Comparison of ENCODE assay signal across 22 mouse cellular contexts in the genomic region with DNA sequence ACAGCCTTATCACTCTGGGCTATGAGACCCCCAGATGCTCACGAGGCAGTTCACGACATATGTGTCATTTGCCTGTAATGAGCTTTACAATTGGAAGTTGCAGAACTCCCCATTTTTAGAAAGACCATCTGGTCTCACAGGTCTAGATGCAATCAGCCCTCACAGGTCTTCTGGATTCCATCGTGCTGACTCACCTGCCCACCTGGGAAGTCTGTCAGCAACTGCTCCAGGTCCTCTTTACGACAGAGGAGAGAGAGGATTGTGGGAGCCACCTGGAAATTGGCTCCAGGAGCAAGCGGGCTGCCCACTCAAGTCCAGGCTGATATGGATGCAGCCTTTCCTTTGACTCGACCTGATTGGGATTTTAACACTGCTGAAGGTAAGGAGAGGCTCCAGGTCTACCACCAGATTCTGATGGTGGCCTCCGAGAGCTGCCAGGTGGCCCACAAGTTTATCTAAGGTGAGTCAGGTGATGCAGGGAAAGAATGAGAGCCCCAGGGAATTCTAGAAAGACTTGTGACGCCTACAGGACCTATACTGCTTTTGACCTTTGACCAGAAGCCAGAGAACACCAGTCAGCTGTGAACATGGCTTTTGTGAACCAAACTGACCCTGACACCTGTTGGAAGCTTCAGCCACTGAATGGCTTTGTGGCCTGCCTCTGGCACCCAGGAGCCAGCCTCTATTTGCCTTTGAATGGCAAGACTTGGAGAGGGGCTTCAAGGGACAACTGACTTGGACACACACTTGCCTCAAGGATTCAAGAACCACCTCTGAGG. TPM values are rescaled to one million over a fixed set of nuclear protein-coding genes. Genes with fewer than 3 reads are reported as not detected.
DNase-seq lines count a peak whose midpoint lies in the region; ATAC-seq and TF ChIP-seq lines count a peak whose summit lies in the region.
"Had no signal": no experiment of that assay in that cellular context is flagged by ENCODE, and none has a peak within 500 bp of the region (broad histone marks: within the 10 kb centered on the region; RNA-seq: fewer than 3 reads in every experiment).

No protein-coding gene starts in this region.

- no peak for TF ChIP-seq EP300 in lung, postnatal 0 days (IDR thresholded peaks at IDR 0.05)

- no peaks in the 10 kb centered on the region for H3K36me3 ChIP-seq in kidney, embryonic 15.5 days
- no peaks in the 10 kb centered on the region for H3K36me3 ChIP-seq in lung, postnatal 0 days (ENCODE audit: insufficient read depth, low read length)
- no peaks in the 10 kb centered on the region for H3K36me3 ChIP-seq in intestine, embryonic 16.5 days (ENCODE audit: control insufficient read depth, insufficient read depth, low read length)
- no peaks in the 10 kb centered on the region for H3K36me3 ChIP-seq in forebrain, postnatal 0 days (ENCODE audit: insufficient read depth)
- H3K36me3 ChIP-seq: embryonic facial prominence, embryonic 13.5 days; forebrain, embryonic 12.5 days; hindbrain, embryonic 12.5 days had no signal

- H3K9ac ChIP-seq in kidney, embryonic 15.5 days, result no peak overlapping the region
- H3K9ac ChIP-seq in lung, postnatal 0 days (replicated peaks; ENCODE audit: low read depth), result no peak overlapping the region
- H3K9ac ChIP-seq in intestine, embryonic 16.5 days (ENCODE audit: low read depth, low read length), result no peak overlapping the region
- H3K9ac ChIP-seq in forebrain, postnatal 0 days, result no peak overlapping the region
- H3K9ac ChIP-seq: embryonic facial prominence, embryonic 13.5 days; forebrain, embryonic 12.5 days; hindbrain, embryonic 12.5 days had no signal

- 57% methylated on average over 8 of the region's 8 CpGs for whole genome bisulfite sequencing in kidney, embryonic 15.5 days
- WGBS in lung, postnatal 0 days, result 47% methylated on average over 8 of the region's 8 CpGs
- 53% methylated on average over 8 of the region's 8 CpGs for WGBS in lung, adult 2 months
- 48% methylated on average over 8 of the region's 8 CpGs for WGBS in intestine, embryonic 16.5 days
- WGBS in forebrain, postnatal 0 days, result 71% methylated on average over 8 of the region's 8 CpGs

- peaks cover 6% of the 10 kb centered on the region; the same call in 1 of the 2 replicates for H3K4me1 ChIP-seq in kidney, embryonic 15.5 days
- H3K4me1 ChIP-seq in lung, postnatal 0 days (ENCODE audit: insufficient read depth, low read depth, low read length), result no peaks in the 10 kb centered on the region
- no peaks in the 10 kb centered on the region; the same call in 1 of the 2 replicates for H3K4me1 ChIP-seq in lung, adult 2 months (ENCODE audit: control insufficient read depth, insufficient read depth, low read length)
- no peaks in the 10 kb centered on the region for H3K4me1 ChIP-seq in intestine, embryonic 16.5 days (ENCODE audit: control insufficient read depth, insufficient read depth, low read length)
- H3K4me1 ChIP-seq in forebrain, postnatal 0 days (ENCODE audit: insufficient read depth), result no peaks in the 10 kb centered on the region
- H3K4me1 ChIP-seq: hindbrain, embryonic 12.5 days had no signal

- no peak for ATAC-seq in kidney, embryonic 15.5 days (replicated peaks; ENCODE audit: low FRiP score)
- ATAC-seq in lung, postnatal 0 days, result peak; percentile 37; the same call in 1 of the 2 replicates
- ATAC-seq in intestine, embryonic 16.5 days, result peak; percentile 66; the same call in 1 of the 2 replicates
- ATAC-seq in forebrain, postnatal 0 days, result no peak
- ATAC-seq: CD4-positive, CD25-positive, alpha-beta regulatory T cell, adult 4 months; forebrain, embryonic 16.5 days; hindbrain, embryonic 16.5 days had no signal

- 0 out of 2 replicates have a peak overlapping the region, but pooled peaks have one; percentile 9 for H3K27ac ChIP-seq in kidney, embryonic 15.5 days
- no peak overlapping the region for H3K27ac ChIP-seq in lung, postnatal 0 days (ENCODE audit: low read length)
- H3K27ac ChIP-seq in intestine, embryonic 16.5 days (ENCODE audit: low read length), result no peak overlapping the region
- no peak overlapping the region for H3K27ac ChIP-seq in forebrain, postnatal 0 days (ENCODE audit: low read depth, low read length)
- H3K27ac ChIP-seq: embryonic facial prominence, embryonic 13.5 days; forebrain, embryonic 12.5 days; hindbrain, embryonic 12.5 days had no signal

- no peak for TF ChIP-seq POLR2A in lung, adult 2 months (IDR thresholded peaks at IDR 0.05; ENCODE audit: borderline replicate concordance, extremely low read depth, low read depth, low read length)

- DNase-seq in kidney, adult 8-10 months, result no peak
- peak; percentile 54 for DNase-seq in lung, postnatal 0 days (ENCODE audit: low spot score)
- DNase-seq in lung, adult 2 months, result no peak
- peak; percentile 16 for DNase-seq in R1 (ENCODE audit: low read depth, low spot score)
- DNase-seq in embryo, embryonic 9.5 days (ENCODE audit: extremely low spot score), result no peak
- no peak for DNase-seq in forebrain, postnatal 0 days
- DNase-seq: adrenal gland, postnatal 10 days; B cell, adult 2 months; cerebellum, adult 11-12 months; cerebellum, adult 9-10 months; gastrocnemius, postnatal 25 days; heart, adult 11 months; heart, postnatal 10 days; heart, postnatal 4 days had no signal

- H3K9me3 ChIP-seq in kidney, embryonic 15.5 days (replicated peaks), result no peaks in the 10 kb centered on the region
- no peaks in the 10 kb centered on the region for H3K9me3 ChIP-seq in lung, postnatal 0 days (ENCODE audit: low read length)
- H3K9me3 ChIP-seq in intestine, embryonic 16.5 days (ENCODE audit: control insufficient read depth, low read length), result no peaks in the 10 kb centered on the region
- H3K9me3 ChIP-seq in forebrain, postnatal 0 days (ENCODE audit: low read length), result no peaks in the 10 kb centered on the region
- H3K9me3 ChIP-seq: embryonic facial prominence, embryonic 13.5 days; forebrain, embryonic 12.5 days; hindbrain, embryonic 12.5 days had no signal

- H3K27me3 ChIP-seq in kidney, embryonic 15.5 days, result no peaks in the 10 kb centered on the region
- H3K27me3 ChIP-seq in lung, postnatal 0 days (replicated peaks; ENCODE audit: insufficient read depth, low read length), result no peaks in the 10 kb centered on the region
- H3K27me3 ChIP-seq in intestine, embryonic 16.5 days (replicated peaks; ENCODE audit: control insufficient read depth, insufficient read depth, low read length), result no peaks in the 10 kb centered on the region
- H3K27me3 ChIP-seq in forebrain, postnatal 0 days (ENCODE audit: insufficient read depth, low read length), result no peaks in the 10 kb centered on the region
- H3K27me3 ChIP-seq: embryonic facial prominence, embryonic 13.5 days; forebrain, embryonic 12.5 days; hindbrain, embryonic 12.5 days had no signal

- no peak for TF ChIP-seq CTCF in lung, postnatal 0 days (IDR thresholded peaks at IDR 0.05)
- no peak for TF ChIP-seq CTCF in lung, adult 2 months (IDR thresholded peaks at IDR 0.05; ENCODE audit: insufficient read depth, low read length)
- TF ChIP-seq CTCF in forebrain, postnatal 0 days (IDR thresholded peaks at IDR 0.05; ENCODE audit: low read depth), result no peak

- no peak overlapping the region for H3K4me2 ChIP-seq in kidney, embryonic 15.5 days
- H3K4me2 ChIP-seq in lung, postnatal 0 days (replicated peaks; ENCODE audit: low read depth, low read length), result no peak overlapping the region
- no peak overlapping the region for H3K4me2 ChIP-seq in intestine, embryonic 16.5 days (ENCODE audit: low read depth, low read length)
- H3K4me2 ChIP-seq in forebrain, postnatal 0 days (ENCODE audit: low read depth), result no peak overlapping the region
- H3K4me2 ChIP-seq: embryonic facial prominence, embryonic 13.5 days; forebrain, embryonic 12.5 days; hindbrain, embryonic 12.5 days had no signal

- no peak overlapping the region for H3K4me3 ChIP-seq in kidney, embryonic 15.5 days (replicated peaks)
- H3K4me3 ChIP-seq in lung, postnatal 0 days (ENCODE audit: low read depth, low read length), result no peak overlapping the region
- H3K4me3 ChIP-seq in lung, adult 2 months (replicated peaks; ENCODE audit: extremely low read depth, low read depth, low read length), result no peak overlapping the region
- no peak overlapping the region for H3K4me3 ChIP-seq in intestine, embryonic 16.5 days (ENCODE audit: low read length)
- H3K4me3 ChIP-seq in forebrain, postnatal 0 days (ENCODE audit: low read depth, low read length), result no peak overlapping the region
- H3K4me3 ChIP-seq: embryonic facial prominence, embryonic 13.5 days; forebrain, embryonic 12.5 days; hindbrain, embryonic 12.5 days had no signal

RNA-seq across cellular contexts. Expression of a gene that starts 42.5 kb away (rescaled TPM):
- polyA plus RNA-seq in kidney, embryonic 15.5 days (2015; fragmentation: Nextera tagmentation; extraction: Ambion mirVana), result 166 and 169 TPM in 2 replicates
- polyA plus RNA-seq in lung, postnatal 0 days (2015; fragmentation: Nextera tagmentation; extraction: Ambion mirVana), result 95.7 and 107 TPM in 2 replicates
- polyA plus RNA-seq in lung, adult 2 months (2012; rRNA removed), result 5.5 and 10.9 TPM in 2 replicates
- 136 and 149 TPM in 2 replicates for polyA plus RNA-seq in intestine, embryonic 16.5 days (2015; fragmentation: Nextera tagmentation; extraction: Ambion mirVana)
- total RNA-seq in forebrain, postnatal 0 days (2014; rRNA removed), result 87.3 and 89.7 TPM in 2 replicates
- polyA plus RNA-seq in forebrain, postnatal 0 days (2015; fragmentation: Nextera tagmentation; extraction: Ambion mirVana), result 164 and 166 TPM in 2 replicates

Comparison
In these comparisons a context has a peak if more than half of its experiments do, and no peak if none do; other contexts are left out.
1. DNase-seq: peak in lung, postnatal 0 days (single experiment) and R1 (single experiment); none in kidney, adult 8-10 months (0 of 2), lung, adult 2 months (single experiment), embryo, embryonic 9.5 days (single experiment) and forebrain, postnatal 0 days (single experiment).
2. ATAC-seq: peak in lung, postnatal 0 days (single experiment) and intestine, embryonic 16.5 days (single experiment); none in kidney, embryonic 15.5 days (single experiment) and forebrain, postnatal 0 days (single experiment).